Mouse (Mus musculus): ENCODE data around the gene Dppa3. TPM values are rescaled to one million over a fixed set of nuclear protein-coding genes. Genes with fewer than 3 reads are reported as not detected.

Gene Dppa3
- polyA plus RNA-seq, 1 experiment from 2014 or later, result not detected

GRCm38 (mm10) chr6:122601615-122602014 is 24.6 kb upstream of the Dppa3 start:
- Histone ChIP-seq H3K4me3 (replicated peaks) (peak overlapping the region; percentile 52), H3K27me3 (no peaks in the 10 kb centered on the region), H3K4me2 (peak overlapping the region; percentile 72), H3K27ac (no peak overlapping the region), H3K4me1 (no peaks in the 10 kb centered on the region), H3K36me3 (no peaks in the 10 kb centered on the region), H3K9me3 (replicated peaks) (no peaks in the 10 kb centered on the region), H3K9ac (no peak overlapping the region)
- no peak for ATAC-seq (replicated peaks; ENCODE audit: low FRiP score)
- 87% methylated on average over 3 of the region's 3 CpGs for WGBS

DNA sequence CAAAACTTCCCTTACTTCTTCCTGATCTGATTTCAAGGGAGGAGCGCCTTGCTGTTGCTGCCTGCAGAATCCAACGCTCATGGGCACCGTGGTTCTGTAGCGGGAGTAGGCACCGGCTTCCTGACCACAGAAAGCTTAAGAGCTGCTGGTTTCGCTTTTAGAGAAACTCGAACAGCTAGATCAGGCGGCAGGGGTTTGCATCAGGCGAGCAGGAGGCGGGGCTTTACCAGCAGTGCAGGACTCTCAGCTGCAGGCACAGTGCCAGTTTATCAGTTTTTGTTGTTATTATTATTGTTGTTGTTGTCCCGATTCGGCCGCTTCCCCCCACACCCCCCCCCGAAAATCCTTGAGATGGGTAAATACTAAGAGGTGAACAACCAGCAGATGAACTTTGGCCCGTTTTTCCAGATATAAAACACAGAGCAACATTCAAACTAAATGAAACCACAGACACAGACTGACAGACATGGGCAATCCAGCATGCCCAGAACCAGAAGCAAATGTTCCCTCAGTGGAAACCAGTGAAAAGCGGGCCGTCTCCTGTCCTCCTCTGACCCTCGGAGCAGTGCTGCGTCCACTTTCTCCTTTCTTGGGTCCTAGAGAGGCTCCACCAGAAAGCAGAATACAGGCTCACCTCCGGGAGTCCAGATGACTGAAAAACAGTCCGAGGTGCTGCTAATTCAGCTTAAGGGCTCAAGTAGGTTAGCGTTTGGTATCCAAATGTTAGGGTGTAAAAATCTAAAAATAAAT is 23.8 kb upstream of the Dppa3 start, which contains the start of gene Apobec1:
Apobec1 (minus strand) TSS at position 203 of the 750 bp plus-strand sequence.
- H3K9me3 ChIP-seq (replicated peaks), result no peaks in the 10 kb centered on the region
- H3K9ac ChIP-seq, result peak within 1 kb of the TSS; percentile 47
- WGBS, result 6% methylated on average over 22 of the region's 22 CpGs
- peak within 1 kb of the TSS; percentile 75 for H3K27ac ChIP-seq
- no peaks in the 10 kb centered on the region for H3K36me3 ChIP-seq
- peak within 1 kb of the TSS; percentile 72 for H3K4me2 ChIP-seq
- H3K4me3 ChIP-seq (replicated peaks), result peak within 1 kb of the TSS; percentile 52
- no peaks in the 10 kb centered on the region for H3K27me3 ChIP-seq
- peak; percentile 93 for ATAC-seq (replicated peaks; ENCODE audit: low FRiP score)
- H3K4me1 ChIP-seq, result no peaks in the 10 kb centered on the region

GRCm38 (mm10) chr6:122602992-122603322 is 23.3 kb upstream of the Dppa3 start:
- H3K9me3 ChIP-seq (replicated peaks), result no peaks in the 10 kb centered on the region
- H3K4me3 ChIP-seq (replicated peaks), result peak overlapping the region; percentile 52
- H3K9ac ChIP-seq, result no peak overlapping the region
- H3K4me2 ChIP-seq, result peak overlapping the region; percentile 72
- H3K36me3 ChIP-seq, result no peaks in the 10 kb centered on the region
- ATAC-seq (replicated peaks; ENCODE audit: low FRiP score), result no peak
- no peaks in the 10 kb centered on the region for H3K4me1 ChIP-seq
- WGBS, result 41% methylated on average over 1 of the region's 1 CpGs
- no peaks in the 10 kb centered on the region for H3K27me3 ChIP-seq
- H3K27ac ChIP-seq, result peak overlapping the region; percentile 75

- Histone ChIP-seq H3K4me3 (replicated peaks) (no peak overlapping the region), H3K9me3 (replicated peaks) (no peaks in the 10 kb centered on the region), H3K36me3 (no peaks in the 10 kb centered on the region), H3K4me1 (no peaks in the 10 kb centered on the region), H3K27ac (no peak overlapping the region), H3K27me3 (no peaks in the 10 kb centered on the region), H3K9ac (no peak overlapping the region), H3K4me2 (no peak overlapping the region)
- ATAC-seq (replicated peaks; ENCODE audit: low FRiP score), result no peak
Observed at GRCm38 (mm10) chr6:122604260-122604659, 21.9 kb upstream of the Dppa3 start.

- Histone ChIP-seq H3K9ac (no peak overlapping the region), H3K27ac (no peak overlapping the region), H3K4me2 (no peak overlapping the region), H3K4me1 (no peaks in the 10 kb centered on the region), H3K9me3 (replicated peaks) (no peaks in the 10 kb centered on the region), H3K4me3 (replicated peaks) (no peak overlapping the region), H3K36me3 (no peaks in the 10 kb centered on the region), H3K27me3 (no peaks in the 10 kb centered on the region)
- 91% methylated on average over 8 of the region's 8 CpGs for WGBS
- no peak for ATAC-seq (replicated peaks; ENCODE audit: low FRiP score)
Observed at GRCm38 (mm10) chr6:122605483-122605882, 20.7 kb upstream of the Dppa3 start.

DNA sequence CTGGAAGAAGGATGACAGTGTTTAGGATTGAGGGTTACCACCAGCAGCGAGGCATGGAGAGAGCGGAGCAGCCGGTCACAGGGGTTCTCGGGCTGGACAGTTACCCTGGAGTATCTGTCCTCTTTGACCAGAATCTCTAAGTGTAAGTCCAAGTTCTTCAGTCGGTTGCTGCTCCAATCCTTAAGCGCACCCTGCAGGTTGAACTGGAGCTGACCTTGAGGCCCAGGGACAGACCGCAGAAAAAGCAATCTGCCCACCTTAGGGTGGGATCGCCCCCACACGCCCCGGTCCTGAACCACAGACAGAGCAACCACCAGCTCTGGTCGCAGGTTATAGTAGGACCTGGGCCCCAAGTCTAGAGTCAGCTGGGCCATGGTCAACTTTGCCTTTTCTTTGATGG is 19.5 kb upstream of the Dppa3 start:
- Histone ChIP-seq H3K27ac (no peak overlapping the region), H3K4me1 (no peaks in the 10 kb centered on the region), H3K27me3 (no peaks in the 10 kb centered on the region), H3K4me3 (replicated peaks) (no peak overlapping the region), H3K9ac (no peak overlapping the region), H3K36me3 (no peaks in the 10 kb centered on the region), H3K4me2 (no peak overlapping the region), H3K9me3 (replicated peaks) (no peaks in the 10 kb centered on the region)
- WGBS, result 93% methylated on average over 11 of the region's 11 CpGs
- ATAC-seq (replicated peaks; ENCODE audit: low FRiP score), result no peak

- H3K4me3 ChIP-seq (replicated peaks), result no peak overlapping the region
- WGBS, result 91% methylated on average over 12 of the region's 12 CpGs
Observed at GRCm38 (mm10) chr6:122607700-122608099, 18.5 kb upstream of the Dppa3 start.

GRCm38 (mm10) chr6:122608434-122609376 is 17.5 kb upstream of the Dppa3 start:
- WGBS, result 81% methylated on average over 10 of the region's 10 CpGs

More at GRCm38 (mm10) chr6:122607700-122608099, 18.5 kb upstream of the Dppa3 start:
- Histone ChIP-seq H3K27me3 (no peaks in the 10 kb centered on the region), H3K4me1 (no peaks in the 10 kb centered on the region), H3K4me2 (no peak overlapping the region), H3K9ac (no peak overlapping the region), H3K27ac (no peak overlapping the region), H3K36me3 (no peaks in the 10 kb centered on the region), H3K9me3 (replicated peaks) (no peaks in the 10 kb centered on the region)
- no peak for ATAC-seq (replicated peaks; ENCODE audit: low FRiP score)

DNA sequence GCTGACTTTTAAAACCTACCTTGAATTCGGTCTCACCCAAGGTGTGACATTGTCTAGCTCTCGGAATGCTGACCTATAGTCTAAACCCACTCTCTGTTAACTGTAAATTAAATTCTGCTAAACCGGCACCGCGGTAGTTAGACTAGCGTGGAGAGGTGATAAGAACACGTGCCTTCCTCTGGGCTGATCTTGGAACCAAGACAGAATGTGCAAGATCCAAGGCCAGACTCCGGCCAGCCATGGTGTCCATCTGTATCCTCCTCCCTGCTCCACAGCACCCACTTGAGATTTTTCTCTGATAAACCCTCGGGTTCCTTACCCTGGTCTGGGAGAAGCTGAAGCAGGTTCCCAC is 16.9 kb upstream of the Dppa3 start:
- Histone ChIP-seq H3K27ac (no peak overlapping the region), H3K4me3 (replicated peaks) (no peak overlapping the region), H3K36me3 (no peaks in the 10 kb centered on the region), H3K9me3 (replicated peaks) (no peaks in the 10 kb centered on the region), H3K4me2 (no peak overlapping the region), H3K4me1 (no peaks in the 10 kb centered on the region), H3K9ac (no peak overlapping the region), H3K27me3 (no peaks in the 10 kb centered on the region)
- WGBS, result 62% methylated on average over 9 of the region's 9 CpGs
- no peak for ATAC-seq (replicated peaks; ENCODE audit: low FRiP score)

More at GRCm38 (mm10) chr6:122608434-122609376, 17.5 kb upstream of the Dppa3 start:
- no peak overlapping the region for H3K4me2 ChIP-seq
- no peak for ATAC-seq (replicated peaks; ENCODE audit: low FRiP score)
- no peak overlapping the region for H3K9ac ChIP-seq
- no peak overlapping the region for H3K27ac ChIP-seq
- H3K27me3 ChIP-seq, result no peaks in the 10 kb centered on the region
- H3K9me3 ChIP-seq (replicated peaks), result no peaks in the 10 kb centered on the region
- H3K36me3 ChIP-seq, result no peaks in the 10 kb centered on the region
- H3K4me3 ChIP-seq (replicated peaks), result no peak overlapping the region
- H3K4me1 ChIP-seq, result no peaks in the 10 kb centered on the region

GRCm38 (mm10) chr6:122609771-122610170 is 16.4 kb upstream of the Dppa3 start, which contains the start of gene Gdf3:
TSS of gene Gdf3 (minus strand) at chr6:122610087.
- no peaks in the 10 kb centered on the region for H3K4me1 ChIP-seq
- no peak within 1 kb of the TSS for H3K4me2 ChIP-seq
- WGBS, result 58% methylated on average over 14 of the region's 14 CpGs
- no peaks in the 10 kb centered on the region for H3K27me3 ChIP-seq
- H3K27ac ChIP-seq, result no peak within 1 kb of the TSS
- no peak within 1 kb of the TSS for H3K9ac ChIP-seq
- ATAC-seq (replicated peaks; ENCODE audit: low FRiP score), result no peak
- H3K36me3 ChIP-seq, result no peaks in the 10 kb centered on the region
- H3K4me3 ChIP-seq (replicated peaks), result no peak within 1 kb of the TSS
- no peaks in the 10 kb centered on the region for H3K9me3 ChIP-seq (replicated peaks)

DNA sequence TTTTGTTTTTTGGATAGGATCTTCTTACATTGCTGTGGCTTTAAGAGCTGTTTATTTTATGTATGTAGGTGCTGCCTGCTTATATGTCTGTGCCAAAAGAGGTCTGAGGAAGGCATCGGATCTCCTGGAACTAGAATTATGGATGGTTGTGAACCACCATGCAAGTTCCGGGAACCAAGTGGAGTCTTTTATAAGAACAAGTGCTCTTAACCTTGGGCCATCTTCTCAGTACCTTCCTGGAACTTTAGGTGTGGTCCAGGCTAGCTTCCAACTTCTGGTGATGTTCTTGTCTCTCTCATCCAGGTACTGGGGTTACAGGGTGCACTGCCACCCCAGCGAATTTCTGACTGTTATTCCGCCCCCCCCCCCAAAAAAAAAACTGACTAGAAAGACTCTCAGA is 13.8 kb upstream of the Dppa3 start:
- no peak for ATAC-seq (replicated peaks; ENCODE audit: low FRiP score)

DNA sequence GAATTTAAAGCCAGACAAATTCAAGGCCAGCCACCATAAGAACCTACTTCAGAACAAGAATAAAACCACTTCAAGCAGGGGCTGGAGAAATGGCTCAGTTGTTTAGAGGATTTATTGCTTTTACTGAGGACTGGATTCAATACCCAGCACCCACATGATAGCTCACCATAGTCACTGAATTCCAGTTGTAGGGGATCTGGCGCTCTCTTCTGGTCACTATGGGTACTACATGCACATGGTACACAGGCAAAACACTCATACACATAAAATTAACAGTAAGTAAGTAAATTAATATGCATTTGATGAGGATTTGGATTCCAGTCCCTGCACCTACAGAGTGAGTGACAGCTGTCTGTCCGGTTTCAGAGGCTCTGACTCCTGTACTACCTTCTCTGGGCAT is 12.2 kb upstream of the Dppa3 start:
- Histone ChIP-seq H3K36me3 (no peaks in the 10 kb centered on the region), H3K27ac (no peak overlapping the region), H3K27me3 (no peaks in the 10 kb centered on the region), H3K4me2 (no peak overlapping the region), H3K9me3 (replicated peaks) (no peaks in the 10 kb centered on the region), H3K9ac (no peak overlapping the region), H3K4me1 (no peaks in the 10 kb centered on the region), H3K4me3 (replicated peaks) (no peak overlapping the region)
- whole genome bisulfite sequencing, result 69% methylated on average over 2 of the region's 2 CpGs
- ATAC-seq (replicated peaks; ENCODE audit: low FRiP score), result no peak

More for the DNA sequence above, 13.8 kb upstream of the Dppa3 start:
- H3K9ac ChIP-seq, result no peak overlapping the region
- 71% methylated on average over 4 of the region's 4 CpGs for WGBS
- no peak overlapping the region for H3K4me3 ChIP-seq (replicated peaks)
- H3K4me2 ChIP-seq, result no peak overlapping the region
- no peaks in the 10 kb centered on the region for H3K27me3 ChIP-seq
- no peaks in the 10 kb centered on the region for H3K9me3 ChIP-seq (replicated peaks)
- no peaks in the 10 kb centered on the region for H3K4me1 ChIP-seq
- no peak overlapping the region for H3K27ac ChIP-seq
- H3K36me3 ChIP-seq, result no peaks in the 10 kb centered on the region
